Mouse (Mus musculus) urinary bladder, postnatal 0 days (tissue): Measurements from ENCODE around the gene Gm4353. TPM values are rescaled to one million over a fixed set of nuclear protein-coding genes. Genes with fewer than 3 reads are reported as not detected.

Experiments used
- polyA plus RNA-seq: library from polyadenylated mRNA; unstranded; fragments of >200 nt; fragmentation: Nextera tagmentation; extraction: Ambion mirVana; gene quantifications from 2 replicates; pipeline ENCODE4 v1.2.1, GENCODE M21; 2015

Gm4353 gene
- polyA plus RNA-seq, result 0.08 and 0.71 TPM in 2 replicates

GRCm38 (mm10) chr7:116084366-116084765 lies at the start of gene Gm4353:
TSS of gene Gm4353 (minus strand) at chr7:116084635.

GRCm38 (mm10) chr7:116039196-116039537 lies 45.3 kb downstream of the Gm4353 start, which contains the start of gene 1110004F10Rik:
TSS of gene 1110004F10Rik (plus strand) at chr7:116039397.

GRCm38 (mm10) chr7:116038511-116038910 lies 45.9 kb downstream of the Gm4353 start, which contains the start of gene Sox6:
TSS of gene Sox6 (minus strand) at chr7:116038796.

Other genes with a start within 250 kb of the Gm4353 start
- 5.0 and 6.6 TPM in 2 replicates for gene Sox6, start 45.8 kb downstream of the Gm4353 start, polyA plus RNA-seq
- 143 and 154 TPM in 2 replicates for gene 1110004F10Rik, start 45.2 kb downstream of the Gm4353 start, polyA plus RNA-seq
- 7.8 and 8.3 TPM in 2 replicates for gene Plekha7, start 223.7 kb upstream of the Gm4353 start, polyA plus RNA-seq
- gene Rps13, start 249.6 kb upstream of the Gm4353 start, polyA plus RNA-seq, result 535 and 578 TPM in 2 replicates